Mouse (Mus musculus) liver, embryonic 14.5 days (tissue): ENCODE data around the gene Fam234b. TPM values are rescaled to one million over a fixed set of nuclear protein-coding genes. Genes with fewer than 3 reads are reported as not detected.
A peak's percentile ranks its signal among the peaks of the same experiment; 100 is the strongest.

ENCODE experiments used
- ATAC-seq: fragments of 200-750 bp; cut with Nextera tagmentation; 2 replicates; pipeline ENCODE4 v1.8.0; 2017; ENCODE audit warnings: moderate number of reproducible peaks, mild to moderate bottlenecking, moderate library complexity; ENCODE audit not compliant: insufficient read depth
- DNase-seq, 3 experiments: peaks; one replicate each; pipeline ENCODE4 v3.0.0-alpha.2; 2012 to 2013; ENCODE audit warnings: low read depth in 3 of 3, low spot score in 3 of 3
- H3K27ac ChIP-seq: fragments of 300-500 bp; sonication (generic); 2 replicates; pipeline ENCODE4 v1.5.1; 2014; ENCODE audit warnings: moderate library complexity, mild to moderate bottlenecking, control low read depth, inconsistent platforms
- H3K27me3 ChIP-seq: fragments of 300-500 bp; sonication (generic); 2 replicates; pipeline ENCODE4 v1.6.1; 2014; ENCODE audit warnings: mild to moderate bottlenecking, low read length, moderate library complexity; ENCODE audit not compliant: control insufficient read depth, insufficient read depth
- H3K36me3 ChIP-seq: fragments of 300-500 bp; sonication (generic); replicated peaks from 2 replicates; pipeline ENCODE4 v1.6.1; 2014; ENCODE audit warnings: low read depth; ENCODE audit not compliant: control insufficient read depth, insufficient read depth
- H3K4me1 ChIP-seq, 2 experiments: fragments of 200-500 bp in 1 of 2; fragments of 300-500 bp in 1 of 2; sonication (generic) in 1 of 2; replicated peaks; 2 replicates each; pipeline ENCODE4 v1.6.1; 2012 to 2014; ENCODE audit warnings: antibody characterized with exemption in 1 of 2, inconsistent platforms in 1 of 2, low read length in 1 of 2; ENCODE audit not compliant: control insufficient read depth in 2 of 2, insufficient read depth in 2 of 2
- H3K4me2 ChIP-seq: fragments of 300-500 bp; sonication (generic); 2 replicates; pipeline ENCODE4 v1.6.1; 2014; ENCODE audit warnings: low read depth, mild to moderate bottlenecking, control low read depth, moderate library complexity
- H3K4me3 ChIP-seq, 2 experiments: fragments of 200-500 bp in 1 of 2; fragments of 300-500 bp in 1 of 2; sonication (generic) in 1 of 2; 2 replicates each; pipeline ENCODE4 v1.5.1; 2012 to 2014; ENCODE audit warnings: low read depth in 2 of 2, low read length in 2 of 2, mild to moderate bottlenecking in 2 of 2, control low read depth in 1 of 2, inconsistent platforms in 1 of 2, moderate library complexity in 1 of 2; ENCODE audit not compliant: insufficient read depth in 1 of 2
- H3K9ac ChIP-seq: fragments of 300-500 bp; sonication (generic); replicated peaks from 2 replicates; pipeline ENCODE4 v1.6.1; 2014; ENCODE audit warnings: mild to moderate bottlenecking, control low read depth, moderate library complexity
- H3K9me3 ChIP-seq: fragments of 300-500 bp; sonication (generic); 2 replicates; pipeline ENCODE4 v1.6.1; 2016; ENCODE audit warnings: low read length, mixed read lengths; ENCODE audit not compliant: control insufficient read depth
- CTCF ChIP-seq: IDR thresholded peaks from 2 replicates; pipeline ENCODE4 v1.5.1; 2016; ENCODE audit warnings: antibody characterized with exemption, low read depth, control low read depth
- EP300 ChIP-seq: IDR thresholded peaks from 2 replicates; pipeline ENCODE4 v1.6.1; 2016; ENCODE audit warnings: antibody characterized with exemption, low read depth
- WGBS: fragments of 180-500 bp; shearing (Covaris S2); extraction: QIAGEN DNeasy Blood & Tissue Kit; methylation state at CpG from one replicate; pipeline ENCODE4 v1.1.7; 2014; ENCODE audit not compliant: insufficient replicate concordance; 5-methylcytosine and 5-hydroxymethylcytosine counted together
- polyA plus RNA-seq, 2 experiments: library from polyadenylated mRNA; depleted of rRNA in 1 of 2; stranded (reverse) in 1 of 2; unstranded in 1 of 2; fragments of >200 nt; fragmentation: Nextera tagmentation in 1 of 2; extraction: Ambion mirVana in 1 of 2; gene quantifications; 2 replicates each; pipeline versions ENCODE4 v1.2.1 to v1.2.3; 2012 to 2014

The Fam234b gene
- polyA plus RNA-seq, 2 experiments = 18.7 to 27.8 TPM

DNA sequence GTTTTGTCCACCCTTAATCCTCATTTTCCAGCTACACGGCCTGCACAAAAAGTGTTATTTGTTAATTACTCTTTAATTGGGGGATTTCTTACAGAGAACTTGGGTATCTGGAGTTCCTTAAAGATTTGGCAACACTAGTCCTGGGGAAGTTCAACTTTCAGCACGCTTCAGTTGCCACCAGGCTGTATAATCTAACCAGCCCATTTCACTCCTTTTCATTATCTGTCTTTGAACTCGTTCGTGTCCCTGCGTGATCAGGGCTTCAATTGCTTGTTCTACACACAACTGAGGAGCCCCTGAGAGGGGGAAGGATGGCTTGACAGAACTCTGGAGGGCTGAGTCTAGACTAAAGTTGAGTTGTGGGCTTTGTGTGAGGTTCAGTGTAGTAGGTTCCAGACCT is 31.1 kb upstream of the Fam234b start:
- ATAC-seq (peak; percentile 36), DNase-seq (peak; percentile 64 to 68 (median 66))
- H3K4me1 ChIP-seq = peaks cover 47 to 51% of the 10 kb centered on the region in 2 experiments
- H3K9me3 ChIP-seq = no peaks in the 10 kb centered on the region
- peaks cover 28% of the 10 kb centered on the region for H3K36me3 ChIP-seq
- peak overlapping the region; percentile 97 for H3K9ac ChIP-seq
- TF ChIP-seq CTCF (no peak), EP300 (peak; percentile 74)
- peak overlapping the region; percentile 90 to 91 for H3K4me3 ChIP-seq
- H3K27ac ChIP-seq = peak overlapping the region; percentile 96
- H3K27me3 ChIP-seq = no peaks in the 10 kb centered on the region
- 18% methylated on average over 5 of the region's 5 CpGs for WGBS
- peak overlapping the region; percentile 92 for H3K4me2 ChIP-seq

DNA sequence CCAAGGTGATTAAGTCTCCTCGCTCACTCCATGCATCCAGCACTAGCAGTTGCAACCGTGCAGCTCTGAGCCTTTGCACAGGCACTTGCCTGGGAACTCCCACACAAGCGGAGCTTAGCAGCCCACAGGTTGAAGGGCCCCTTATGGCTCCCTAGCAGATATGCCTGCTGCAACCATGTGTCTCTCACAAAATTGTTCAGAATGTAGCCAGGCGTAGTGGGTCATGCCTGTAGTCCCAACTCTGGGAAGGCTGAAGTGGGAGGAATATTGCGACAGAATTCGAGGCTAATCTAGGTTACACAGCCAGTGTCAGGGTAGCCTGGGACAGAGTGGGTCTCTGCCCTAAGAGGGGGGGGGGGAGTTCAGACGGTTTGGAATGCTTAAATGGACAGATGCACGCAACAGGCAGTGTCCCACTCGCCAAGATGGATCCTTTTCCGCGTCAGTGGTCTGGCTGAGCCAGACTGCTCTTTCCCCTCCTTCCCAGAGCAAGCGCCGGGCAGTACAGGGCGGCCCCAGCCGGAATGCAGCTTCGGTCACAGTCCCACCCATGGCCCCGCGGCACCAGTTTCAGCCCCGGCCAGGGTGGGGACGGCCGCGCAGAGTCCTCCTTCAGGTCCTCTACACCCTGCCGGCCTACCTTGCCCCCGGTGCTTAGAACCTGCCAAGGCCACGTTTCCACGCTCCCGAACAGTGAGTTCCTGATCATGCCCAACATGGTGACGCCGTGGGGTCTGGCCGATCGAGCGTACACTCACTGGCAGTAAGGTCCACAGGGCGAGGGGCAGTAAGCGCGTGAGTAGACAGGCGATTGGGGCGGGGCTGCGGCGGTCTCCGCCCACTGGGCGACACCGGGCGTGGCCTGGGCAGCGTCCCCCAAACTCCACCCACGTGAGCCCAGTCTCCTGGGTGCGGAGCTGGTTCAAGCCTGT is 30.1 kb upstream of the Fam234b start:
- TF ChIP-seq EP300 (peak; percentile 49), CTCF (0 out of 2 replicates have a peak, but pooled peaks have one; percentile 14)
- no peaks in the 10 kb centered on the region for H3K27me3 ChIP-seq
- peak; percentile 77 to 86 (median 86) for DNase-seq
- H3K9ac ChIP-seq = peak overlapping the region; percentile 97
- H3K4me3 ChIP-seq = peak overlapping the region; percentile 90 to 91
- H3K36me3 ChIP-seq = peaks cover 22% of the 10 kb centered on the region
- ATAC-seq = peak; percentile 78
- peaks cover 44 to 46% of the 10 kb centered on the region in 2 experiments for H3K4me1 ChIP-seq
- peak overlapping the region; percentile 92 for H3K4me2 ChIP-seq
- no peaks in the 10 kb centered on the region for H3K9me3 ChIP-seq
- peak overlapping the region; percentile 96 for H3K27ac ChIP-seq
- 1% methylated on average over 46 of the region's 46 CpGs for WGBS

GRCm38 (mm10) chr6:135168471-135168870 is 29.3 kb upstream of the Fam234b start:
- 75% methylated on average over 6 of the region's 6 CpGs for WGBS
- Histone ChIP-seq H3K36me3 (peaks cover 13% of the 10 kb centered on the region), H3K4me2 (peak overlapping the region; percentile 92), H3K27me3 (no peaks in the 10 kb centered on the region), H3K9ac (peak overlapping the region; percentile 57), H3K4me1 (peaks cover 35 to 38% of the 10 kb centered on the region in 2 experiments), H3K9me3 (no peaks in the 10 kb centered on the region), H3K27ac (peak overlapping the region; percentile 86), H3K4me3 (peak overlapping the region; percentile 90 to 91)
- ATAC-seq = no peak
- DNase-seq = no peak
- TF ChIP-seq EP300 = peak; percentile 2; the same call in 1 of the 2 replicates
- no peak for TF ChIP-seq CTCF

- H3K4me2 ChIP-seq = no peak overlapping the region
- H3K36me3 ChIP-seq = peaks cover 7% of the 10 kb centered on the region
- TF ChIP-seq CTCF (no peak), EP300 (no peak)
- no peak overlapping the region for H3K9ac ChIP-seq
- no peaks in the 10 kb centered on the region for H3K27me3 ChIP-seq
- H3K27ac ChIP-seq = no peak overlapping the region; the same call in 1 of the 2 replicates
- H3K9me3 ChIP-seq = no peaks in the 10 kb centered on the region
- H3K4me3 ChIP-seq = no peak overlapping the region
- DNase-seq (no peak), ATAC-seq (no peak)
- 62% methylated on average over 3 of the region's 3 CpGs for WGBS
- peaks cover 29 to 31% of the 10 kb centered on the region in 2 experiments for H3K4me1 ChIP-seq
Observed at GRCm38 (mm10) chr6:135169246-135169645, 28.5 kb upstream of the Fam234b start.

DNA sequence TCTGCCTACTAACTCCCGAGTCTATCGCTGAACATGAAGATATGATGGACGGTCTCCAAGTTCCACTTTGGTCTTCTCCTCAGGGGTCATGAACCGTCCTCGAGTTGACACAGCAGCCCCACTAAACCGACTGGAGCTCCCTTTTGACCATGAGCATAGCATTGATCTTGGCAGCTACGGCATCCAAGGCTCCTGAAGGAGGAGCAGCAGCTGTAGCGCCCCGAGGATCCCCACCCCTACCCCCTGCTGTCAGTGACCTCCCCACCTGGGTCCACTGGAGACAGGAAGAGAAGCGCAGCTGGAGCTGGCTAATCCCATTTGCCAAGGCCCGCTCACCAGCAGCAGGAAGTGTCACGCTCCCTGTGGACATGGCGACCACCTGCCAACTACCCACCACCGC is 26.0 kb upstream of the Fam234b start:
- TF ChIP-seq CTCF (no peak), EP300 (no peak)
- no peak for ATAC-seq
- Histone ChIP-seq H3K27me3 (no peaks in the 10 kb centered on the region), H3K9ac (no peak overlapping the region), H3K4me1 (peaks cover 11 to 14% of the 10 kb centered on the region in 2 experiments), H3K4me2 (no peak overlapping the region), H3K4me3 (no peak overlapping the region), H3K36me3 (no peaks in the 10 kb centered on the region), H3K27ac (no peak overlapping the region), H3K9me3 (no peaks in the 10 kb centered on the region)
- DNase-seq = no peak
- WGBS = 73% methylated on average over 14 of the region's 14 CpGs
